Mouse (Mus musculus): Measurements from ENCODE around the gene Klhl11. TPM values are rescaled to one million over a fixed set of nuclear protein-coding genes. Genes with fewer than 3 reads are reported as not detected.

Klhl11 gene
- polyA plus RNA-seq, 1 experiment: 1.2 TPM

DNA sequence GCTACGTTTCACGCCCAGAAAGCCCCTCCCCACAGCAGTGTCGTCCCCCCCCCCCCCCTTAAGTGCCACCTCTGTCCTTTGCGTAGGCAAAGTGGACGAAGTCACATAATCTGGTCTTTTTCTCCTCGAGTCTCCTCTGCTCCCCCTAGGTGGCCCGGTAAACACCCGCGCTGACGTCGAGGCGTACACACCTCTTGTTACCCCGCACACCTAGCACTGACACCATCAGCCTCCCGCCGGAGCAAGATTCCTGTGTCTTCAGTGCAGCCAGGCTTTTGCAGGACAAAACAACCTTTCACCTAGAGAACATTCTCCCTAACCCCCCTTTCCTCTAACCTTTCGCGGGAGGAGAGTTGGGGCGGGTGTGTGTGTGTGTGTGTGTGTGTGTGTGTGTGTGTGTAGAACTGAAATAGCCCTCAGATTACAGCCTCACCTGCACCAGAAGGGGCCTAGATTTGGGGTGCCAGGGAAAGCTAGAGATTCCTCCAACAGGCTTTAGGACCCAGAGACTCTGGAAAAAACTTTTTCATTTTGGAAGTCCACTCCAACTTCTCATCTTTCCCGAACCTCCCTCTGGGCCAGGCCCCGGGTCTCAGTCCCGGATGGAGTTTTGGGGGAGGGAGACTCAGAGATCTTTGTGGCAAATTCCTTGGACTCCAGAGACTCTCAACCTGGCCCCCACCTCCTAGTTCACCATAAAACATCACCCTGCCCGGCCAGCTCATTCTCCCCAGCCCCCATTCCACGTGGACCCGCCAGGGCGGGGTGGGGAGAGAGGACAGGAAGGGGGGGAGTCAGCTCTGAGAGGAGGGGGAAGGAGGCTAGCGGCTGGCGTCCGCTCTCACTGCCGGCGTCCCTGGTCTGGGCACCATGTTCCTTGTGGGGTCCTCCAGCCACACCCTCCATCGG, 57.4 kb downstream of the Klhl11 start, which contains the start of gene Fkbp10:
Fkbp10 (plus strand) TSS at position 784 of the 909 bp plus-strand sequence.
- 4% methylated on average over 30 of the region's 31 CpGs for WGBS
- DNase-seq (ENCODE audit: low read depth, low spot score): no peak

DNA sequence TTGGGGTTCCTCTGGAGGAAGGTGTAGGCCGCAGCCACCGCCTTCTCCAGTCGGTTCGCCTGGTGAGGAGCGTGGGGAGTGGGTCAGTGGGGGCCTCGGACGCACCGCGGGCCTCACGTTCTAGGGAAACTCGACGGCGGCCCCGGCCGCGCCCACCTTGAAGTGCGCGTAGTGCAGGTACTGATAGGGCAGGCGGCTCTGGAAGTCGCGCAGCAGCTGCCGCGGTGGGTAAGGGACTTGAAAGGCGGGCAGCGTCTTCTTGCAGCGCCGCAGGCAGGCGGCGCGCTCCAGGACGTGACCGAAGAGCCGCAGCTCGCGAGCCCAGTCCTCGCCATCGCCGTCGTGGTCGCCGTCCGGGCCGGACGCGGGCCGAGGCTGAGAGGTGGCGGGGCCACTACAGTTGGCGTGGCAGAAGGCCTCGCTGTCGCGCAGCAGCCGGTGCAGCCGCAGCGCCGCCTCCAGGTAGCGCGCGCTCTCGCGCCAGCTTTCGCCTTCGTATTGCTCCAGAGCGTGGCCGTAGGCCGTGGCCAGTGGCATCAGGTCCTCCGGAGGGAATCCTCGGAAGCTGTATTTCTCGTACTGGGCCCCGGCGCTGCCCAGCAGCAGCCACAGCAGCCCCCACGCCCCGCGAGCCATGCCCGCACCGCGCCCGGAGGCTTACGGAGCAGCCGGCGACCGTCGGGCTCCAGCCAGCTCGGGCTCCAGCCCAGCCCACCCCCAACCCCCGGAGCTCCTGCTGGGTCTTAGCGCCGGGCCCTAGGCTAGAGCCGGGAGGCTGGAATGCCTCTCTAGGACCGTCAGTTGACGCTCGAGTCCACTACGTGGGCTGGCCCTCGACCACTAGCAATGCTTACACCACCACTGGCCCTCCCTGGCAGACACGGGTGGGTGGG, 58.3 kb downstream of the Klhl11 start, which contains the start of gene P3h4:
P3h4 (minus strand) TSS at position 816 of the 893 bp plus-strand sequence.
- DNase-seq (ENCODE audit: low read depth, low spot score): no peak
- WGBS: 4% methylated on average over 92 of the region's 93 CpGs

DNA sequence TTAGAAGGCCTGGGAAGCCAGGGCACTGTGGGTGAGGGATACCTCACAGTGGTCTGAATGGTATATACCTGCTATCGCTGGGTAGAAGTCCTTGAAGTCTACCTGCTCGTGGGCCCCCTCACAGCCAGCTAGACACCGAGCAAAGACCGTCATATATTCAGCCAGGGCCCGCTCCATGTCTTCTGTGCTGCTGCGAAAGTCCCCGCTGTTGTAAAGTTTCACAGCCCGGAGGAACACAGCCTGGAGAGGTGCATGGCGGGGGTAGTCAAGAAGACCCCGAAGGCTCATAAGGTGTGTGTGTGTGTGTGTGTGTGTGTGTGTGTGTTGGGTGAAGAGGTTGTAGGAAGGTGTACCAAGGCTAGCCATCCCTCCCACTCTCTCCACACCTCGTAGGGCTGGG, 59.0 kb downstream of the Klhl11 start:
- WGBS: 73% methylated on average over 11 of the region's 11 CpGs
- no peak for DNase-seq (ENCODE audit: low read depth, low spot score)

Other genes starting within 250 kb of the Klhl11 start
- 0.07 TPM in 2 replicates for gene Krt16, start 223.8 kb downstream of the Klhl11 start, polyA plus RNA-seq (2012; rRNA removed)
- 1.9 and 2.2 TPM in 2 replicates for gene Krt17, start 211.7 kb downstream of the Klhl11 start, polyA plus RNA-seq (2012; rRNA removed)
- not detected in 2 replicates for gene Krt42, start 202.9 kb downstream of the Klhl11 start, polyA plus RNA-seq (2012; rRNA removed)
- gene Eif1, start 152.9 kb downstream of the Klhl11 start, polyA plus RNA-seq (2012; rRNA removed): 146 and 159 TPM in 2 replicates
- not detected in 2 replicates for gene Gast, start 138.3 kb downstream of the Klhl11 start, polyA plus RNA-seq (2012; rRNA removed)
- gene Hap1, start 116.6 kb downstream of the Klhl11 start, polyA plus RNA-seq (2012; rRNA removed): 5.2 and 5.4 TPM in 2 replicates
- gene Jup, start 75.0 kb downstream of the Klhl11 start, polyA plus RNA-seq (2012; rRNA removed): 216 and 335 TPM in 2 replicates
- 5.7 and 6.0 TPM in 2 replicates for gene P3h4, start 57.9 kb downstream of the Klhl11 start, polyA plus RNA-seq (2012; rRNA removed)
- 11.2 and 11.5 TPM in 2 replicates for gene Fkbp10, start 57.0 kb downstream of the Klhl11 start, polyA plus RNA-seq (2012; rRNA removed)
- 18.0 and 18.5 TPM in 2 replicates for gene Nt5c3b, start 30.9 kb downstream of the Klhl11 start, polyA plus RNA-seq (2012; rRNA removed)
- 0.05 and 0.11 TPM in 2 replicates for gene Klhl10, start 30.8 kb downstream of the Klhl11 start, polyA plus RNA-seq (2012; rRNA removed)
- 43.0 and 70.5 TPM in 2 replicates for gene Acly, start 55.3 kb upstream of the Klhl11 start, polyA plus RNA-seq (2012; rRNA removed)
- 0.12 TPM in 1 of 2 replicates, not detected in the other for gene Ttc25, start 72.9 kb upstream of the Klhl11 start, polyA plus RNA-seq (2012; rRNA removed)
- gene Cnp, start 102.2 kb upstream of the Klhl11 start, polyA plus RNA-seq (2012; rRNA removed): 32.5 and 32.8 TPM in 2 replicates
- gene Nkiras2, start 146.5 kb upstream of the Klhl11 start, polyA plus RNA-seq (2012; rRNA removed): 88.6 and 112 TPM in 2 replicates
- 53.6 and 60.9 TPM in 2 replicates for gene Dnajc7, start 147.4 kb upstream of the Klhl11 start, polyA plus RNA-seq (2012; rRNA removed)
- gene Zfp385c, start 219.7 kb upstream of the Klhl11 start, polyA plus RNA-seq (2012; rRNA removed): 0.14 and 0.59 TPM in 2 replicates
- 6.2 and 11.5 TPM in 2 replicates for gene Dhx58, start 231.5 kb upstream of the Klhl11 start, polyA plus RNA-seq (2012; rRNA removed)
- 23.5 and 26.7 TPM in 2 replicates for gene Kat2a, start 239.7 kb upstream of the Klhl11 start, polyA plus RNA-seq (2012; rRNA removed)
- gene Hspb9, start 241.1 kb upstream of the Klhl11 start, polyA plus RNA-seq (2012; rRNA removed): not detected in 2 replicates

Data from large intestine, adult 2 months (tissue).